Mouse (Mus musculus): ENCODE data around the gene Gm11020. TPM values are rescaled to one million over a fixed set of nuclear protein-coding genes. Genes with fewer than 3 reads are reported as not detected.

Gm11020 gene
- total and polyA plus RNA-seq, 3 experiments = not detected

DNA sequence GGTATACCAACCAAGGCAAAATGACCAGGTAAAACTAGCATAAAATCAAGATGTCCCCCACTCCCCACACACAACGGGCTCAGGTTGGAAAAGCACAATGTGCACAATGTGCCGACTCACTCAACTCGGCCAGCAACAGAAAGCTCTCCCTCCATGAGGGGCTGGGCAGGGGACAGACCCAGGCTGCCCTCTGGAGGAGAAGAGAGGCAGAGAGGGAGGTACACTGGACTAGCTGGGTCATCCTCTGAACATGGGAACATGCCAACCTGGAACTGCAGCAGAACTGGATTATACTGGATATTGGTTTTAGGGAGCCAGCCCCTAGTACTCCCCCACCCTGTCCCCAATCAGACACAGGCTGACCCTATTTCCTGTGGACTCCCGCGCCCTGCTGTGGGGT, 31.8 kb downstream of the Gm11020 start:
- no peak for DNase-seq (ENCODE audit: low read depth, low spot score)
- H3K9me3 ChIP-seq (replicated peaks; ENCODE audit: insufficient read depth, low read length) = no peaks in the 10 kb centered on the region
- no peak overlapping the region for H3K9ac ChIP-seq (ENCODE audit: control insufficient read depth, low read depth, low read length, poor library complexity, severe bottlenecking)
- H3K27me3 ChIP-seq (ENCODE audit: control insufficient read depth in 1 of 2, insufficient read depth in 2 of 2, low read length in 2 of 2) = no peaks in the 10 kb centered on the region
- TF ChIP-seq GATA1 (IDR thresholded peaks at IDR 0.05; ENCODE audit: low read depth, low read length) = no peak
- TF ChIP-seq SMC3 (IDR thresholded peaks at IDR 0.05; ENCODE audit: low read depth, low read length) = peak; percentile 17; the same call in 1 of the 2 replicates
- no peak for TF ChIP-seq MAZ (IDR thresholded peaks at IDR 0.05; ENCODE audit: low read depth, low read length)
- TF ChIP-seq RAD21 (IDR thresholded peaks at IDR 0.05; ENCODE audit: low read depth, low read length) = 0 out of 2 replicates have a peak, but pooled peaks have one; percentile 7
- no peak for TF ChIP-seq ZMIZ1 (IDR thresholded peaks at IDR 0.05; ENCODE audit: low read depth, low read length)
- no peak for TF ChIP-seq CHD1 (IDR thresholded peaks at IDR 0.05; ENCODE audit: low read depth, low read length)
- TF ChIP-seq ZC3H11A (IDR thresholded peaks at IDR 0.05; ENCODE audit: low read depth, low read length) = no peak
- no peak for TF ChIP-seq EP300 (IDR thresholded peaks at IDR 0.05; ENCODE audit: low read depth in 1 of 2, low read length in 2 of 2)
- TF ChIP-seq USF1 (IDR thresholded peaks at IDR 0.05; ENCODE audit: low read depth, low read length) = no peak
- TF ChIP-seq MEF2A (IDR thresholded peaks at IDR 0.05; ENCODE audit: extremely low read depth, insufficient replicate concordance, low read depth, low read length, poor library complexity, severe bottlenecking) = no peak
- TF ChIP-seq POLR2AphosphoS5 (IDR thresholded peaks at IDR 0.05; ENCODE audit: borderline replicate concordance, low read depth, low read length) = no peak
- TF ChIP-seq MYB (IDR thresholded peaks at IDR 0.05; ENCODE audit: low read depth, low read length) = no peak
- TF ChIP-seq CTCF (IDR thresholded peaks at IDR 0.05 in 2 of 3, conservative IDR thresholded peaks at IDR 0.05 in 1 of 3; ENCODE audit: control insufficient read depth in 1 of 3, insufficient read depth in 1 of 3, low read depth in 2 of 3, low read length in 3 of 3, poor library complexity in 1 of 3, severe bottlenecking in 1 of 3) = peak in 2 of 3 experiments; percentile 25 to 32; a peak in 3 of 6 replicates
- no peak for TF ChIP-seq TBP (IDR thresholded peaks at IDR 0.05; ENCODE audit: low read depth, low read length)
- H3K4me1 ChIP-seq (ENCODE audit: control insufficient read depth in 1 of 2, insufficient read depth in 2 of 2, low read length in 2 of 2) = no peaks in the 10 kb centered on the region
- no peaks in the 10 kb centered on the region for H3K36me3 ChIP-seq (ENCODE audit: control insufficient read depth in 1 of 2, insufficient read depth in 2 of 2, low read length in 2 of 2)
- no peaks in the 10 kb centered on the region for H3K79me2 ChIP-seq (ENCODE audit: control insufficient read depth, insufficient read depth, low read length, poor library complexity)
- H3K4me3 ChIP-seq (ENCODE audit: control insufficient read depth in 1 of 2, insufficient read depth in 1 of 2, low read depth in 2 of 2, low read length in 2 of 2) = no peak overlapping the region
- H3K27ac ChIP-seq (ENCODE audit: control insufficient read depth, low read depth, low read length) = no peak overlapping the region

GRCm38 (mm10) chr8:104354504-104354903, 33.1 kb downstream of the Gm11020 start:
- Histone ChIP-seq H3K4me3 (ENCODE audit: control insufficient read depth in 1 of 2, insufficient read depth in 1 of 2, low read depth in 2 of 2, low read length in 2 of 2) (no peak overlapping the region), H3K36me3 (ENCODE audit: control insufficient read depth in 1 of 2, insufficient read depth in 2 of 2, low read length in 2 of 2) (no peaks in the 10 kb centered on the region), H3K4me1 (ENCODE audit: control insufficient read depth in 1 of 2, insufficient read depth in 2 of 2, low read length in 2 of 2) (no peaks in the 10 kb centered on the region), H3K79me2 (ENCODE audit: control insufficient read depth, insufficient read depth, low read length, poor library complexity) (no peaks in the 10 kb centered on the region), H3K27me3 (ENCODE audit: control insufficient read depth in 1 of 2, insufficient read depth in 2 of 2, low read length in 2 of 2) (no peaks in the 10 kb centered on the region), H3K9ac (ENCODE audit: control insufficient read depth, low read depth, low read length, poor library complexity, severe bottlenecking) (no peak overlapping the region), H3K9me3 (replicated peaks; ENCODE audit: insufficient read depth, low read length) (no peaks in the 10 kb centered on the region), H3K27ac (ENCODE audit: control insufficient read depth, low read depth, low read length) (no peak overlapping the region)
- no peak for DNase-seq (ENCODE audit: low read depth, low spot score)
- TF ChIP-seq NELFE (IDR thresholded peaks at IDR 0.05; ENCODE audit: low read depth, low read length) (no peak), TAL1 (IDR thresholded peaks at IDR 0.05; ENCODE audit: low read length) (no peak), E2F4 (IDR thresholded peaks at IDR 0.05; ENCODE audit: borderline replicate concordance, low read depth, low read length) (no peak), EP300 (IDR thresholded peaks at IDR 0.05; ENCODE audit: low read depth in 1 of 2, low read length in 2 of 2) (no peak), MEF2A (IDR thresholded peaks at IDR 0.05; ENCODE audit: extremely low read depth, insufficient replicate concordance, low read depth, low read length, poor library complexity, severe bottlenecking) (no peak), GATA1 (IDR thresholded peaks at IDR 0.05; ENCODE audit: low read depth, low read length) (no peak), SIN3A (IDR thresholded peaks at IDR 0.05; ENCODE audit: low read length) (no peak), ELF1 (IDR thresholded peaks at IDR 0.05; ENCODE audit: low read depth, low read length) (no peak), CTCF (IDR thresholded peaks at IDR 0.05 in 2 of 3, conservative IDR thresholded peaks at IDR 0.05 in 1 of 3; ENCODE audit: control insufficient read depth in 1 of 3, insufficient read depth in 1 of 3, low read depth in 2 of 3, low read length in 3 of 3, poor library complexity in 1 of 3, severe bottlenecking in 1 of 3) (no peak), MYB (IDR thresholded peaks at IDR 0.05; ENCODE audit: low read depth, low read length) (no peak), TCF12 (IDR thresholded peaks at IDR 0.05; ENCODE audit: low read depth, low read length) (no peak), ZC3H11A (IDR thresholded peaks at IDR 0.05; ENCODE audit: low read depth, low read length) (no peak), UBTF (IDR thresholded peaks at IDR 0.05; ENCODE audit: borderline replicate concordance, insufficient read depth, low read depth, low read length) (no peak), POLR2A (IDR thresholded peaks at IDR 0.05; ENCODE audit: control insufficient read depth in 1 of 2, insufficient read depth in 1 of 2, low read depth in 1 of 2, low read length in 2 of 2, poor library complexity in 1 of 2) (no peak)
